Mouse (Mus musculus): Measurements from ENCODE around the gene Dock2.
A peak's percentile ranks its signal among the peaks of the same experiment; 100 is the strongest.

Gene Dock2

GRCm38 (mm10) chr11:34202769-34203168 lies 580.9 kb downstream of the Dock2 start:
- no peak for DNase-seq (ENCODE audit: low read depth, low spot score)

GRCm38 (mm10) chr11:34195142-34195541 lies 588.5 kb downstream of the Dock2 start:
- DNase-seq (ENCODE audit: low read depth, low spot score) = no peak

DNA sequence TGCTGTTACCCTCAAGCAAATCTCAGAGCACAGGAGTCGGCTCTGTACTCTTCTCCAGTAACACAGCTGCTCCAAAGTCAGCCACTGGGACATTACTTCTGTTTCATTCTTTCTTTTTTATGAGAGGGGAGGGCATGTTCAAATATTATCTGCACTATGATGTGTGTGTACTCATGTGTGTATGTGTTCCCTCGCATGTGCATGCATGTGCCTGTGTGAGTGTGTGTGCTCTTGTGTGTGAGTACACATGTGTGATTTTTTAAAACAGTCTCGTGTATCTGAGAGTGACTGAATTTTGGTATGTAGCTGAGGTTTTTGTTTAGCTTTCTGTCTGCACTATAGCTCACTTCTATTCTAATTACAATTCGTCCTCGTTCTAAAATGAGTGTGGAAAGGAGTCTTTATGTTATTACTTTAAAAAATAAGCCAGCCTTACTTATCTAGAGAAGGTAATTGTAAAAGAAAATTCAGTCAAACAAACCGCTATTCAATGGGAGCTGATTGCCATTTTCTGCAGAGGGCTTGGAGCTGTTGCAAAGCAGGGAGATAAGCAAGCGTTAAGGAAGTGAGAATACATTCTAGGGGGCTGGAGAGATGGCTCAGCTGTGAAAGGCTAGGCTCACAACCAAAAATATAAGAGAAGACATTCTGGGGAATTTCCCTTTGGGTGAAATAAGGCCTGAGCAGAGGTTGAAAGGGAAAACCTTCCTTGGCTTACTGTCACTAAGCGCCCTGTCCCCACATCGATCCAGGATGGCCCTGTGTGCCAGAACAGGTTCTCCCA lies 589.3 kb downstream of the Dock2 start:
- no peak for DNase-seq (ENCODE audit: low read depth, low spot score)

GRCm38 (mm10) chr11:34193658-34194057 lies 590.0 kb downstream of the Dock2 start:
- DNase-seq (ENCODE audit: low read depth, low spot score) = no peak

DNA sequence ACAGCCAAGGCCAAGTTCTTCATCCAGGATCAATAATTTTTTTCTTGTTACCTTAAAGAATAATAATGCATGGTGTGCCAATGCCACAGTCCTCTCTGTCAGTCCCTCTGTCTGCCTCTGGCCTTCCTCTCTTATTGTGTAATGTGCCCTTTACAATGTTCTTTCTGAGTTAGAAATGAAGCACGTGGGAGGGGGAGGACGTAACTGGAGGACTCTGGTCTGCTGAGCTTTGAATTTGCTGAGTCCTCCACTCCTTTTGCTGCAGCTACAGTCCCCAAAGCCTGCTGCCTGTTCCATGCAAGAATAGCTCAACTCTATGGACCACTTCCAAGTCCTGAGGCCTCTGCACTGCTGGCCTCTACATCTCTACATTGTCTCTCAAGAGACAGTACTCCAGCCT lies 599.4 kb downstream of the Dock2 start:
- DNase-seq (ENCODE audit: low read depth, low spot score) = no peak

GRCm38 (mm10) chr11:34181214-34182117 lies 602.2 kb downstream of the Dock2 start:
- DNase-seq (ENCODE audit: low read depth, low spot score) = peak; percentile 5

DNA sequence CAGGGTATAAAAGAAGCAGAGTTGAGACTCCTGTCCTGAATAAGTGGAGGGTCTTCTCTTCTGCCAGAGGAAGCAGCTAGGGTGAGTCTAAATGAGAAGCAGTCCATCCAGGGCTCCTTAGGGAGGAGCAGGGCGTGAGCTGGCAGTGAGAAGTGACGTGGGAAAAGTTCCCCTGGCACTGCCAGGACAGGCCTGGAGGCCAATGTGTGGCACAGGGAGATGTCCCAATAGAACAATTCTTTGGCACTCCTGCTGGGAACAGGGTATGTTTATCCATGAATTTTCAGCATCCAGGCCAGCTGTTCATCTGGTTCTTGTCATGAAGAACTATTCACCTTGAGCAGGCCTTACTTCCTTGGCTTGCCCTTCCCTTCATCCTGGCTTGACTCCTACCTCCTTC lies 604.9 kb downstream of the Dock2 start:
- no peak for DNase-seq (ENCODE audit: low read depth, low spot score)

Data from mesoderm, embryonic 11.5 days (tissue).